25 mouse cellular contexts compared by ENCODE assay signal in the genomic region with DNA sequence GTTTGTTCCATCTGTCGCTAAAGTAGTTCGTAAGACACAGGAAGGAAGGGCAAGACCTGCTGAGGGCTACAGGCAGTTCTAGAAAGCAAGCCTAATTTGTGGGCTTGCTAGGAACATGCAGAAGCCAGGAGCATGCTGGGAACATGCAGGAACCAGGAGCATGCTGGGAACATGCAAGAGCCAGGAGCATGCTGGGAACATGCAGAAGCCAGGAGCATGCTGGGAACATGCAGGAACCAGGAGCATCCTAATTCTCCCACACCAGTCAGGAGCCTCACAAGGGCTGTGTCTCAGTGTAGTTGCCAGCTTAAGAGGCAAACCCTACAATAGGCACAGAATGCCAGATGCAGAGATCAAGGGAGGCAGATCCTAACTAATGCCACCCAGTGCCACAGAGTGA. TPM values are rescaled to one million over a fixed set of nuclear protein-coding genes. Genes with fewer than 3 reads are reported as not detected.
DNase-seq lines count a peak whose midpoint lies in the region; ATAC-seq and TF ChIP-seq lines count a peak whose summit lies in the region.
"Had no signal": no experiment of that assay in that cellular context is flagged by ENCODE, and none has a peak within 500 bp of the region (broad histone marks: within the 10 kb centered on the region; RNA-seq: fewer than 3 reads in every experiment).

No protein-coding gene starts in this region.

- H3K4me1 ChIP-seq in hindbrain, embryonic 16.5 days (ENCODE audit: control insufficient read depth, insufficient read depth, low read depth, low read length), result peaks cover 7% of the 10 kb centered on the region; the same call in 1 of the 2 replicates
- peaks cover 24% of the 10 kb centered on the region; the same call in 1 of the 2 replicates for H3K4me1 ChIP-seq in hindbrain, embryonic 13.5 days (replicated peaks)
- peaks cover 64 to 92% of the 10 kb centered on the region in 2 experiments for H3K4me1 ChIP-seq in CH12.LX (ENCODE audit: control insufficient read depth in 1 of 2, insufficient read depth in 2 of 2)
- H3K4me1 ChIP-seq in cerebellum, adult 2 months (ENCODE audit: control insufficient read depth, insufficient read depth, low read length), result peaks cover 16% of the 10 kb centered on the region
- H3K4me1 ChIP-seq: forebrain, embryonic 15.5 days had no signal

- H3K27me3 ChIP-seq in hindbrain, embryonic 16.5 days (replicated peaks; ENCODE audit: control insufficient read depth, insufficient read depth, low read length), result no peaks in the 10 kb centered on the region
- no peaks in the 10 kb centered on the region for H3K27me3 ChIP-seq in hindbrain, embryonic 13.5 days
- H3K27me3 ChIP-seq in CH12.LX (replicated peaks), result no peaks in the 10 kb centered on the region
- no peaks in the 10 kb centered on the region for H3K27me3 ChIP-seq in cerebellum, adult 2 months (ENCODE audit: control insufficient read depth, insufficient read depth, low read length)
- H3K27me3 ChIP-seq: forebrain, embryonic 15.5 days; heart, embryonic 12.5 days; hindbrain, embryonic 12.5 days; limb, embryonic 15.5 days had no signal

- H3K36me3 ChIP-seq in hindbrain, embryonic 16.5 days (ENCODE audit: control insufficient read depth, insufficient read depth, low read length), result no peaks in the 10 kb centered on the region
- H3K36me3 ChIP-seq in hindbrain, embryonic 13.5 days, result no peaks in the 10 kb centered on the region
- H3K36me3 ChIP-seq in CH12.LX (replicated peaks in 1 of 2; ENCODE audit: control insufficient read depth in 1 of 2, insufficient read depth in 1 of 2, low read length in 1 of 2), result peaks cover 0 to 33% of the 10 kb centered on the region in 2 experiments
- H3K36me3 ChIP-seq: forebrain, embryonic 15.5 days; heart, embryonic 12.5 days; hindbrain, embryonic 12.5 days; limb, embryonic 15.5 days had no signal

- no peak overlapping the region for H3K4me3 ChIP-seq in hindbrain, embryonic 16.5 days (ENCODE audit: low read length)
- H3K4me3 ChIP-seq in hindbrain, embryonic 13.5 days, result no peak overlapping the region
- no peak overlapping the region for H3K4me3 ChIP-seq in CH12.LX (replicated peaks in 1 of 3; ENCODE audit: low read depth in 2 of 3, low read length in 2 of 3, poor library complexity in 1 of 3)
- H3K4me3 ChIP-seq in cerebellum, adult 2 months (replicated peaks; ENCODE audit: insufficient read depth, low read depth, low read length), result no peak overlapping the region
- H3K4me3 ChIP-seq: forebrain, embryonic 15.5 days; heart, embryonic 12.5 days; hindbrain, embryonic 12.5 days; limb, embryonic 15.5 days; myocyte had no signal

- TF ChIP-seq CTCF in CH12.LX (conservative IDR thresholded peaks at IDR 0.05 in 1 of 2, IDR thresholded peaks at IDR 0.05 in 1 of 2; ENCODE audit: low read depth in 2 of 2, low read length in 2 of 2), result no peak
- no peak for TF ChIP-seq CTCF in cerebellum, adult 2 months (IDR thresholded peaks at IDR 0.05; ENCODE audit: borderline replicate concordance, insufficient read depth, low read depth, low read length)

- TF ChIP-seq EP300 in CH12.LX (IDR thresholded peaks at IDR 0.05; ENCODE audit: low read length), result no peak

- dilution Hi-C loops in CH12.LX (cut with MboI; ENCODE audit: extremely low pct_ligation_motif_present, extremely low pct_unique_long_range_greater_than_20kb, low sequenced_read_pairs), result no loop called here

- peaks cover 92% of the 10 kb centered on the region for H3K79me2 ChIP-seq in CH12.LX (replicated peaks; ENCODE audit: control insufficient read depth, extremely low read depth, insufficient read depth, poor library complexity, severe bottlenecking)

- H3K9ac ChIP-seq in hindbrain, embryonic 16.5 days (ENCODE audit: low read depth, low read length), result no peak overlapping the region
- no peak overlapping the region for H3K9ac ChIP-seq in hindbrain, embryonic 13.5 days
- H3K9ac ChIP-seq in CH12.LX (ENCODE audit: insufficient read depth, low read depth), result no peak overlapping the region
- H3K9ac ChIP-seq: forebrain, embryonic 15.5 days; heart, embryonic 12.5 days; hindbrain, embryonic 12.5 days; limb, embryonic 15.5 days; liver, embryonic 14.5 days; lung, embryonic 14.5 days had no signal

- ATAC-seq in hindbrain, embryonic 16.5 days, result peak; percentile 40; the same call in 1 of the 2 replicates
- no peak for ATAC-seq in hindbrain, embryonic 13.5 days (ENCODE audit: low FRiP score)
- ATAC-seq: forebrain, embryonic 15.5 days had no signal

- H3K27ac ChIP-seq in hindbrain, embryonic 16.5 days (ENCODE audit: low read depth, low read length), result no peak overlapping the region
- no peak overlapping the region for H3K27ac ChIP-seq in hindbrain, embryonic 13.5 days
- H3K27ac ChIP-seq in CH12.LX (ENCODE audit: insufficient read depth, low read depth), result peak overlapping the region; percentile 31
- peak overlapping the region; percentile 73; the same call in 1 of the 2 replicates for H3K27ac ChIP-seq in cerebellum, adult 2 months (ENCODE audit: insufficient read depth, low read length)
- H3K27ac ChIP-seq: forebrain, embryonic 15.5 days; hindbrain, embryonic 12.5 days; kidney, postnatal 0 days; limb, embryonic 15.5 days; liver, embryonic 14.5 days had no signal

- no peak for TF ChIP-seq POLR2A in CH12.LX (IDR thresholded peaks at IDR 0.05; ENCODE audit: low read depth, low read length)
- TF ChIP-seq POLR2A in cerebellum, adult 2 months (IDR thresholded peaks at IDR 0.05; ENCODE audit: borderline replicate concordance, insufficient read depth, low read length), result no peak

- no peaks in the 10 kb centered on the region for H3K9me3 ChIP-seq in hindbrain, embryonic 16.5 days (ENCODE audit: control insufficient read depth, low read length)
- no peaks in the 10 kb centered on the region for H3K9me3 ChIP-seq in hindbrain, embryonic 13.5 days
- H3K9me3 ChIP-seq in CH12.LX (replicated peaks; ENCODE audit: low read length), result no peaks in the 10 kb centered on the region
- H3K9me3 ChIP-seq: forebrain, embryonic 15.5 days; heart, embryonic 12.5 days; hindbrain, embryonic 12.5 days; limb, embryonic 15.5 days had no signal

- no peak for TF ChIP-seq RAD21 in CH12.LX (IDR thresholded peaks at IDR 0.05; ENCODE audit: low read depth, low read length)

- WGBS in hindbrain, embryonic 16.5 days, result 66% methylated on average over 2 of the region's 2 CpGs
- WGBS in hindbrain, embryonic 13.5 days, result 89% methylated on average over 2 of the region's 2 CpGs
- WGBS in cerebellum, adult 2 months, result 7% methylated on average over 2 of the region's 2 CpGs

- in situ Hi-C loops in CH12.LX (cut with MboI; ENCODE audit: low pct_ligation_motif_present, low pct_unique_long_range_greater_than_20kb, low sequenced_read_pairs), result no loop called here

- DNase-seq in CH12.LX (ENCODE audit: extremely low read depth), result no peak
- DNase-seq in cerebellum, adult 2 months, result peak; percentile 40 to 66
- DNase-seq in cerebellum, postnatal 25 days, result peak; percentile 67 to 69
- no peak for DNase-seq in kidney, postnatal 4 days
- DNase-seq in testis, postnatal 14 days (ENCODE audit: low spot score), result no peak
- DNase-seq: adrenal gland, postnatal 14 days; gastrocnemius, postnatal 14 days; heart, adult 11 months; heart, postnatal 14 days; kidney, adult 2 months; left cerebral cortex, postnatal 4 days; lung, embryonic 14.5 days; lung, postnatal 4 days; midbrain, embryonic 14.5 days; thymus, adult 2 months; thymus, postnatal 4 days had no signal

- no peak overlapping the region for H3K4me2 ChIP-seq in hindbrain, embryonic 16.5 days (ENCODE audit: low read length)
- H3K4me2 ChIP-seq in hindbrain, embryonic 13.5 days, result no peak overlapping the region
- H3K4me2 ChIP-seq in CH12.LX (ENCODE audit: insufficient read depth, low read depth, poor library complexity, severe bottlenecking), result no peak overlapping the region
- H3K4me2 ChIP-seq: forebrain, embryonic 15.5 days; heart, embryonic 12.5 days; hindbrain, embryonic 12.5 days; limb, embryonic 15.5 days; lung, embryonic 14.5 days had no signal

TF ChIP-seq in CH12.LX, 34 proteins besides CTCF, POLR2A, EP300 and RAD21:
- TF ChIP-seq POLR2AphosphoS2 (IDR thresholded peaks at IDR 0.05; ENCODE audit: low read depth, low read length), result no peak
- TF ChIP-seq HCFC1 (IDR thresholded peaks at IDR 0.05; ENCODE audit: low read depth, low read length), result peak; percentile 47; the same call in 1 of the 2 replicates

RNA-seq across cellular contexts. Expression of a gene that starts 53.4 kb away (rescaled TPM):
- polyA plus RNA-seq in hindbrain, embryonic 16.5 days (2015; fragmentation: Nextera tagmentation; extraction: Ambion mirVana), result 14.6 and 18.5 TPM in 2 replicates
- polyA plus RNA-seq in hindbrain, embryonic 13.5 days (2015; fragmentation: Nextera tagmentation; extraction: Ambion mirVana), result 20.2 TPM in 2 replicates
- 52.7 and 61.1 TPM in 2 replicates for total RNA-seq in CH12.LX (2012; rRNA removed)
- total RNA-seq in CH12.LX (2014; rRNA removed), result 35.5 and 43.3 TPM in 2 replicates
- 88.7 and 96.7 TPM in 2 replicates for polyA plus RNA-seq in CH12.LX (2012; ENCODE audit: insufficient read length, low read depth)
- polyA plus RNA-seq in cerebellum, adult 2 months (2012; rRNA removed), result 31.1 and 37.2 TPM in 2 replicates

Comparison
In these comparisons a context has a peak if more than half of its experiments do, and no peak if none do; other contexts are left out.
1. H3K27ac ChIP-seq: peak in CH12.LX (single experiment) and cerebellum, adult 2 months (single experiment); none in hindbrain, embryonic 16.5 days (single experiment) and hindbrain, embryonic 13.5 days (single experiment).
2. DNase-seq: peak in cerebellum, adult 2 months (2 of 2) and cerebellum, postnatal 25 days (2 of 2); none in CH12.LX (single experiment), kidney, postnatal 4 days (0 of 2) and testis, postnatal 14 days (single experiment).